Mouse (Mus musculus) large intestine, adult 2 months (tissue): ENCODE measurements around the gene Kcnj5. TPM values are rescaled to one million over a fixed set of nuclear protein-coding genes. Genes with fewer than 3 reads are reported as not detected.

ENCODE experiments used
- DNase-seq: peaks from one replicate; pipeline ENCODE4 v3.0.0-alpha.2; 2012; ENCODE audit warnings: low read depth, low spot score
- WGBS: fragments of 180-500 bp; shearing (Covaris S2); methylation state at CpG from one replicate; pipeline ENCODE4 v1.1.7; 2018; 5-methylcytosine and 5-hydroxymethylcytosine counted together
- polyA plus RNA-seq: library from polyadenylated mRNA; depleted of rRNA; stranded (reverse); fragments of >200 nt; gene quantifications from 2 replicates; pipeline ENCODE4 v1.2.3, GENCODE M21; 2012; rRNA removed

Gene Kcnj5
- polyA plus RNA-seq, 1 experiment = 0.30 TPM

GRCm38 (mm10) chr9:32328777-32329176, 15.4 kb downstream of the Kcnj5 start:
- DNase-seq = no peak
- 88% methylated on average over 4 of the region's 4 CpGs for WGBS

- no peak for DNase-seq
Observed at GRCm38 (mm10) chr9:32323610-32324009, 20.5 kb downstream of the Kcnj5 start.

GRCm38 (mm10) chr9:32320167-32320566, 24.0 kb downstream of the Kcnj5 start:
- DNase-seq = no peak

More at GRCm38 (mm10) chr9:32323610-32324009, 20.5 kb downstream of the Kcnj5 start:
- WGBS = 76% methylated on average over 7 of the region's 7 CpGs

GRCm38 (mm10) chr9:32315999-32316398, 28.2 kb downstream of the Kcnj5 start:
- no peak for DNase-seq
- 84% methylated on average over 3 of the region's 3 CpGs for WGBS

More at GRCm38 (mm10) chr9:32320167-32320566, 24.0 kb downstream of the Kcnj5 start:
- WGBS = 50% methylated on average over 3 of the region's 3 CpGs

GRCm38 (mm10) chr9:32314071-32314470, 30.1 kb downstream of the Kcnj5 start:
- no peak for DNase-seq
- WGBS = 84% methylated on average over 3 of the region's 3 CpGs

- no peak for DNase-seq
- 54% methylated on average over 4 of the region's 4 CpGs for WGBS
Observed at GRCm38 (mm10) chr9:32312208-32312607, 31.9 kb downstream of the Kcnj5 start.

GRCm38 (mm10) chr9:32311786-32312185, 32.4 kb downstream of the Kcnj5 start:
- DNase-seq = no peak
- WGBS = 45% methylated on average over 14 of the region's 14 CpGs

- WGBS = 37% methylated on average over 13 of the region's 13 CpGs
- DNase-seq = no peak
Observed at GRCm38 (mm10) chr9:32302501-32303150, 41.5 kb downstream of the Kcnj5 start.

GRCm38 (mm10) chr9:32295061-32295800, 48.9 kb downstream of the Kcnj5 start:
- WGBS = 87% methylated on average over 9 of the region's 9 CpGs
- DNase-seq = no peak

GRCm38 (mm10) chr9:32292686-32293085, 51.5 kb downstream of the Kcnj5 start:
- 17% methylated on average over 5 of the region's 5 CpGs for WGBS
- DNase-seq = peak; percentile 58

GRCm38 (mm10) chr9:32291618-32292017, 52.5 kb downstream of the Kcnj5 start:
- DNase-seq = no peak
- WGBS = 22% methylated on average over 7 of the region's 7 CpGs

- 43% methylated on average over 5 of the region's 5 CpGs for WGBS
- no peak for DNase-seq
Observed at GRCm38 (mm10) chr9:32283591-32283990, 60.6 kb downstream of the Kcnj5 start.

- 88% methylated on average over 5 of the region's 5 CpGs for WGBS
- no peak for DNase-seq
Observed at GRCm38 (mm10) chr9:32280456-32280855, 63.7 kb downstream of the Kcnj5 start.

GRCm38 (mm10) chr9:32279789-32280188, 64.4 kb downstream of the Kcnj5 start:
- DNase-seq = no peak
- 45% methylated on average over 3 of the region's 3 CpGs for WGBS

GRCm38 (mm10) chr9:32278052-32278451, 66.1 kb downstream of the Kcnj5 start:
- DNase-seq = no peak

GRCm38 (mm10) chr9:32271896-32272444, 72.2 kb downstream of the Kcnj5 start:
- DNase-seq = peak; percentile 50
- 12% methylated on average over 5 of the region's 5 CpGs for WGBS

More at GRCm38 (mm10) chr9:32278052-32278451, 66.1 kb downstream of the Kcnj5 start:
- WGBS = 84% methylated on average over 5 of the region's 5 CpGs

Other genes starting within 250 kb of the Kcnj5 start
- 8.2 and 11.9 TPM in 2 replicates for gene Arhgap32, start 228.2 kb downstream of the Kcnj5 start, polyA plus RNA-seq
- 0.12 TPM in 1 of 2 replicates, not detected in the other for gene Kcnj1, start 28.1 kb upstream of the Kcnj5 start, polyA plus RNA-seq
- gene Fli1, start 198.5 kb upstream of the Kcnj5 start, polyA plus RNA-seq = 2.2 and 4.7 TPM in 2 replicates